Mouse (Mus musculus) forebrain, embryonic 13.5 days (tissue): ENCODE data around the gene Prpf6. TPM values are rescaled to one million over a fixed set of nuclear protein-coding genes. Genes with fewer than 3 reads are reported as not detected.

ENCODE experiments used
- ATAC-seq: fragments of 200-750 bp; cut with Nextera tagmentation; 2 replicates; pipeline ENCODE4 v1.8.0; 2017
- H3K27ac ChIP-seq: fragments of 300-500 bp; sonication (generic); 2 replicates; pipeline ENCODE4 v1.5.1; 2015; ENCODE audit warnings: inconsistent platforms, mild to moderate bottlenecking, moderate library complexity
- H3K27me3 ChIP-seq: fragments of 300-500 bp; sonication (generic); 2 replicates; pipeline ENCODE4 v1.6.1; 2015; ENCODE audit warnings: mild to moderate bottlenecking, inconsistent platforms
- H3K36me3 ChIP-seq: fragments of 300-500 bp; sonication (generic); 2 replicates; pipeline ENCODE4 v1.6.1; 2015; ENCODE audit warnings: mild to moderate bottlenecking, inconsistent platforms; ENCODE audit not compliant: poor library complexity, severe bottlenecking
- H3K4me1 ChIP-seq: fragments of 300-500 bp; sonication (generic); 2 replicates; pipeline ENCODE4 v1.6.1; 2015; ENCODE audit warnings: inconsistent platforms
- H3K4me2 ChIP-seq: fragments of 300-500 bp; sonication (generic); 2 replicates; pipeline ENCODE4 v1.6.1; 2015; ENCODE audit warnings: inconsistent platforms, mild to moderate bottlenecking, moderate library complexity
- H3K4me3 ChIP-seq: fragments of 300-500 bp; sonication (generic); 2 replicates; pipeline ENCODE4 v1.5.1; 2015; ENCODE audit warnings: mild to moderate bottlenecking, inconsistent platforms
- H3K9ac ChIP-seq: fragments of 300-500 bp; sonication (generic); 2 replicates; pipeline ENCODE4 v1.6.1; 2015; ENCODE audit warnings: mild to moderate bottlenecking, inconsistent platforms
- H3K9me3 ChIP-seq: fragments of 300-500 bp; sonication (generic); replicated peaks from 2 replicates; pipeline ENCODE4 v1.6.1; 2016; ENCODE audit warnings: inconsistent platforms
- WGBS: fragments of 180-500 bp; shearing (Covaris S2); methylation state at CpG from one replicate; pipeline ENCODE4 v1.1.7; 2015; 5-methylcytosine and 5-hydroxymethylcytosine counted together
- polyA plus RNA-seq: library from polyadenylated mRNA; unstranded; fragments of >200 nt; fragmentation: Nextera tagmentation; extraction: Ambion mirVana; gene quantifications from 2 replicates; pipeline ENCODE4 v1.2.1, GENCODE M21; 2015

Gene Prpf6
- polyA plus RNA-seq, 1 experiment from 2014 or later, result 67.9 TPM

- no peaks in the 10 kb centered on the region for H3K9me3 ChIP-seq
- H3K36me3 ChIP-seq, result peaks cover 94% of the 10 kb centered on the region
- no peak overlapping the region for H3K9ac ChIP-seq
- H3K27me3 ChIP-seq, result no peaks in the 10 kb centered on the region
- H3K4me1 ChIP-seq, result no peaks in the 10 kb centered on the region
- H3K4me3 ChIP-seq, result no peak overlapping the region
- no peak overlapping the region for H3K4me2 ChIP-seq
- no peak overlapping the region for H3K27ac ChIP-seq
- ATAC-seq, result no peak
Measured at GRCm38 (mm10) chr2:181653065-181653464, 61.4 kb downstream of the Prpf6 start.

- Histone ChIP-seq H3K9me3 (no peaks in the 10 kb centered on the region), H3K36me3 (peaks cover 94% of the 10 kb centered on the region), H3K27ac (no peak overlapping the region), H3K27me3 (no peaks in the 10 kb centered on the region), H3K9ac (no peak overlapping the region), H3K4me1 (no peaks in the 10 kb centered on the region), H3K4me2 (no peak overlapping the region), H3K4me3 (no peak overlapping the region)
- ATAC-seq, result no peak
- WGBS, result 87% methylated on average over 1 of the region's 1 CpGs
Measured at GRCm38 (mm10) chr2:181653523-181653922, 61.9 kb downstream of the Prpf6 start.

- no peaks in the 10 kb centered on the region for H3K27me3 ChIP-seq
- H3K36me3 ChIP-seq, result peaks cover 62% of the 10 kb centered on the region
- H3K9me3 ChIP-seq, result no peaks in the 10 kb centered on the region
- no peak for ATAC-seq
- H3K4me1 ChIP-seq, result no peaks in the 10 kb centered on the region; the same call in 1 of the 2 replicates
- WGBS, result 85% methylated on average over 3 of the region's 3 CpGs
- no peak within 1 kb of the TSS for H3K27ac ChIP-seq
- H3K4me3 ChIP-seq, result no peak within 1 kb of the TSS
- no peak within 1 kb of the TSS for H3K9ac ChIP-seq
- no peak within 1 kb of the TSS for H3K4me2 ChIP-seq
Measured at GRCm38 (mm10) chr2:181656734-181657133, 65.1 kb downstream of the Prpf6 start, which contains the start of gene Gm29797. Gene Gm29797, plus strand, starts transcription at chr2:181657034.

GRCm38 (mm10) chr2:181657441-181657840 lies 65.8 kb downstream of the Prpf6 start:
- no peak overlapping the region for H3K9ac ChIP-seq
- ATAC-seq, result no peak
- no peak overlapping the region for H3K27ac ChIP-seq
- H3K27me3 ChIP-seq, result no peaks in the 10 kb centered on the region
- H3K4me3 ChIP-seq, result no peak overlapping the region
- WGBS, result 76% methylated on average over 2 of the region's 2 CpGs
- no peaks in the 10 kb centered on the region for H3K9me3 ChIP-seq
- no peaks in the 10 kb centered on the region; the same call in 1 of the 2 replicates for H3K4me1 ChIP-seq
- H3K36me3 ChIP-seq, result peaks cover 55% of the 10 kb centered on the region
- no peak overlapping the region for H3K4me2 ChIP-seq

- ATAC-seq, result no peak
- no peaks in the 10 kb centered on the region for H3K9me3 ChIP-seq
- H3K27ac ChIP-seq, result no peak overlapping the region
- no peak overlapping the region for H3K4me2 ChIP-seq
- H3K4me3 ChIP-seq, result no peak overlapping the region
- peaks cover 44% of the 10 kb centered on the region for H3K36me3 ChIP-seq
- no peak overlapping the region for H3K9ac ChIP-seq
- H3K27me3 ChIP-seq, result no peaks in the 10 kb centered on the region
- H3K4me1 ChIP-seq, result no peaks in the 10 kb centered on the region; the same call in 1 of the 2 replicates
- 83% methylated on average over 7 of the region's 7 CpGs for WGBS
Measured at GRCm38 (mm10) chr2:181658528-181658927, 66.9 kb downstream of the Prpf6 start.

- H3K36me3 ChIP-seq, result peaks cover 39% of the 10 kb centered on the region
- peak; percentile 48 for ATAC-seq
- H3K4me1 ChIP-seq, result no peaks in the 10 kb centered on the region; the same call in 1 of the 2 replicates
- no peak overlapping the region for H3K9ac ChIP-seq
- WGBS, result 40% methylated on average over 17 of the region's 17 CpGs
- H3K27ac ChIP-seq, result no peak overlapping the region; the same call in 1 of the 2 replicates
- no peak overlapping the region for H3K4me2 ChIP-seq
- no peaks in the 10 kb centered on the region for H3K9me3 ChIP-seq
- H3K27me3 ChIP-seq, result no peaks in the 10 kb centered on the region
- no peak overlapping the region for H3K4me3 ChIP-seq
Measured at GRCm38 (mm10) chr2:181658930-181659555, 67.4 kb downstream of the Prpf6 start.

GRCm38 (mm10) chr2:181659609-181660055 lies 68.0 kb downstream of the Prpf6 start:
- WGBS, result 8% methylated on average over 9 of the region's 9 CpGs

GRCm38 (mm10) chr2:181662620-181663297 lies 71.1 kb downstream of the Prpf6 start:
- H3K27ac ChIP-seq, result no peak overlapping the region
- WGBS, result 89% methylated on average over 3 of the region's 3 CpGs
- H3K4me2 ChIP-seq, result no peak overlapping the region
- H3K9ac ChIP-seq, result no peak overlapping the region
- ATAC-seq, result no peak
- H3K4me3 ChIP-seq, result no peak overlapping the region
- H3K9me3 ChIP-seq, result no peaks in the 10 kb centered on the region
- H3K27me3 ChIP-seq, result peaks cover 2% of the 10 kb centered on the region
- H3K36me3 ChIP-seq, result peaks cover 6% of the 10 kb centered on the region; the same call in 1 of the 2 replicates
- no peaks in the 10 kb centered on the region; the same call in 1 of the 2 replicates for H3K4me1 ChIP-seq

More at GRCm38 (mm10) chr2:181659609-181660055, 68.0 kb downstream of the Prpf6 start:
- no peak overlapping the region for H3K9ac ChIP-seq
- H3K36me3 ChIP-seq, result peaks cover 34% of the 10 kb centered on the region
- no peaks in the 10 kb centered on the region; the same call in 1 of the 2 replicates for H3K4me1 ChIP-seq
- H3K4me3 ChIP-seq, result no peak overlapping the region
- ATAC-seq, result peak; percentile 76; the same call in 1 of the 2 replicates
- H3K9me3 ChIP-seq, result no peaks in the 10 kb centered on the region
- no peak overlapping the region for H3K4me2 ChIP-seq
- H3K27me3 ChIP-seq, result no peaks in the 10 kb centered on the region
- no peak overlapping the region; the same call in 1 of the 2 replicates for H3K27ac ChIP-seq

GRCm38 (mm10) chr2:181663298-181663630 lies 71.6 kb downstream of the Prpf6 start:
- no peaks in the 10 kb centered on the region; the same call in 1 of the 2 replicates for H3K4me1 ChIP-seq
- H3K36me3 ChIP-seq, result peaks cover 3% of the 10 kb centered on the region; the same call in 1 of the 2 replicates
- peaks cover 7% of the 10 kb centered on the region for H3K27me3 ChIP-seq
- no peak overlapping the region for H3K4me3 ChIP-seq
- no peak overlapping the region for H3K9ac ChIP-seq
- H3K9me3 ChIP-seq, result no peaks in the 10 kb centered on the region
- no peak overlapping the region for H3K27ac ChIP-seq
- ATAC-seq, result no peak
- H3K4me2 ChIP-seq, result no peak overlapping the region
- WGBS, result 35% methylated on average over 4 of the region's 4 CpGs

- ATAC-seq, result no peak
- no peaks in the 10 kb centered on the region for H3K9me3 ChIP-seq
- H3K9ac ChIP-seq, result peak overlapping the region; percentile 22; the same call in 1 of the 2 replicates
- no peak overlapping the region for H3K27ac ChIP-seq
- peak overlapping the region; percentile 38 for H3K4me3 ChIP-seq
- H3K4me1 ChIP-seq, result peaks cover 21% of the 10 kb centered on the region
- no peaks in the 10 kb centered on the region for H3K36me3 ChIP-seq
- peak overlapping the region; percentile 61 for H3K4me2 ChIP-seq
- 3% methylated on average over 56 of the region's 56 CpGs for WGBS
- H3K27me3 ChIP-seq, result peaks cover 76% of the 10 kb centered on the region
Measured at GRCm38 (mm10) chr2:181670285-181670912, 78.7 kb downstream of the Prpf6 start.

GRCm38 (mm10) chr2:181670913-181671311 lies 79.2 kb downstream of the Prpf6 start:
- H3K9me3 ChIP-seq, result no peaks in the 10 kb centered on the region
- peak overlapping the region; percentile 38 for H3K4me3 ChIP-seq
- peak overlapping the region; percentile 22; the same call in 1 of the 2 replicates for H3K9ac ChIP-seq
- no peaks in the 10 kb centered on the region for H3K36me3 ChIP-seq
- H3K4me2 ChIP-seq, result peak overlapping the region; percentile 61
- 1% methylated on average over 41 of the region's 41 CpGs for WGBS
- H3K27me3 ChIP-seq, result peaks cover 76% of the 10 kb centered on the region
- no peak for ATAC-seq
- H3K4me1 ChIP-seq, result peaks cover 26% of the 10 kb centered on the region
- no peak overlapping the region for H3K27ac ChIP-seq

- H3K27me3 ChIP-seq, result peaks cover 76% of the 10 kb centered on the region
- H3K27ac ChIP-seq, result no peak within 1 kb of the TSS
- peak within 1 kb of the TSS; percentile 22; the same call in 1 of the 2 replicates for H3K9ac ChIP-seq
- H3K36me3 ChIP-seq, result no peaks in the 10 kb centered on the region
- H3K4me1 ChIP-seq, result peaks cover 30% of the 10 kb centered on the region
- no peaks in the 10 kb centered on the region for H3K9me3 ChIP-seq
- H3K4me2 ChIP-seq, result peak within 1 kb of the TSS; percentile 61
- peak within 1 kb of the TSS; percentile 38 for H3K4me3 ChIP-seq
- WGBS, result under 1% methylated on average over 43 of the region's 43 CpGs
- peak; percentile 31; the same call in 1 of the 2 replicates for ATAC-seq
Measured at GRCm38 (mm10) chr2:181671326-181671725, 79.7 kb downstream of the Prpf6 start, which contains the start of gene Sox18. Gene Sox18, minus strand, starts transcription at chr2:181671640.
